Mouse (Mus musculus): ENCODE results near the gene Fam213a.

DNA sequence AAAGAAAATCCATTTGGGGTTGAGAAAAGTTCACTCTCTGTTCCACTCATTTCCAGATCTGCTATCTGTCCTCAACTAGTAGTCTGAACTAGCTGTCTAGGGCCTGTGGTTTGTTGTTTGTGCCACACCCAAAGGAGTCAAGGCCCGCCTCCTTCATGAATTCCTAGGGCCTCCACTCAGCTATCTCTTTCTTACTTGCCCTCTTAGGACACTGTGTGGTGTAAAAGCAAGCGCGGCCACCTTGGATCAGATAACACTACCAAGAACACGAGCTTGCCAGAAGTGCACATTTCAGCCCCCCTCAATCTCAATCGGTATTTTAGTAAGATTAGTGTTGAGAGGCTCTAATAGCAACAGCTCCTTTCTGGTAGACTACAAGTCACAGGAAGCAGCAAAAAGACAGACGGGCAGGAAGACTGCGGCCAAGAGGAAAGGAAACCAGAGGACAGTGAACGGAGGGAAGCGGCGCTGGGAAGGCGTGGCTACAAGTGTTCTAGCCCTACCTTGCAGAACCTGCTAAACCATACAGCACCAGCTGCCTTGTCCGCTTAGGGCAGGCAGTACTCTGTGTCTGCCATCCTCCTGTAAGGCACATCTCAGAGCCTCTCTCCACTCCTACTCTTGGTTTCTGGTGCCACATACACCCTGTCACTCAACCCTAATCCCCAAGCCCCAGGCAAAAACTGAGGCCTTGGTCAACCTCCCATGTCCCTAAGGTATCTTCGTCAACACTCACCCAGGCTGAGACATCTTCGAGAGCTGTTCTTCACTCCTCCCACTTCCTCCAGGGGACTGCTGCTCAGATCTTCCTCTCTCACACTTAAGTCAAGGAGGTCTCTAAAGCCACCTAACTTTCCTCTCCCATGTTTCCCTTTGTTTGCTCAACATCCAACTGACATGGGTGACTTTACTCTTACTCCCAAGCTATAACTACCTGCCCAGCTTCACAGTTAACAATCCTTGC lies 65.9 kb downstream of the Fam213a start:
- TF ChIP-seq CTCF (IDR thresholded peaks at IDR 0.05; ENCODE audit: extremely low read depth, insufficient read depth, insufficient read length, insufficient replicate concordance) (no peak), POLR2A (IDR thresholded peaks at IDR 0.05; ENCODE audit: low read depth, low read length) (peak; percentile 1; the same call in 1 of the 2 replicates)
